Mouse (Mus musculus): Measurements from ENCODE around the gene Serpinb9b.

DNA sequence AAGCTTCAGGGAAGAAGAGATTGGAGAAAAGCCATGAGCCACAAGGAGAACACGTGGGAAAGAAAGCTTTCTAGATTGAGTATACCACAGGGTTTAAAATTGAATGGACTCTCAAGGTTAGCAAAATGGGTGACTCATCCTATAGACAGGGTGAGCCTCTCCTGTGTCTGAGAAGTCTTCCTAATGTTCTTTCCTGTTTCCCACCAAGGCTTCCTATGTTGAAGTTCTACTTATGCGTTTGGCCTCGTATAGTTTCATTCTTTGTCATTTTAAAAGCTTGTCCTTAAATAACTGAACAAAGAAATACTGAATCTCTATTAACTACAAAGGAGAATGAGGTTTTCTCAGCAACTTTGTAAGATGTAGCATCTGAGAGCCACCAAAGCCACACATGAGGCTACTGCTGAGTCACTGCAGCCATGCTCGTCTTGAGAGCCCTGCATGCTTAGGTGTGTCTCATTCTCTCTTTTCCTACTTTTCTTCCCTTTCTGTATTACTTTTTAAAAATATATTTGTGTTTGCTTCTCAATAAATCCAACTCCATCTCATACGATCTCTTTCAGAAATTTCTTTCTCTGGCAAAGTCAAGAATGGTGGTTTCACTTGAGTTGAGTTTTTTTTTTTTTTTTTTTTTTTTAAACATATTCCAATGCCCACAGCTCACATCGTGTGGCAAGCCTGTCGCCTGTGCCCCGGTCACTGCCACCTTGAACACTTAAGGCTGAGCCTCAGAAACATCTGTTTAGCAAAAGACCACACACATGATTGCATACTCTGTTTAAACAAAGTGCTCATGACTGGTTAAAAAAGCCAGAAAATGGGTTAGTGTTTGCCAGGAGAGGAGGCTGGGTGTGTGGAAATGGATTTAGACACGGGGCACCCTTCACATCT, 23.4 kb upstream of the Serpinb9b start:
- TF ChIP-seq GATA1 (IDR thresholded peaks at IDR 0.05; ENCODE audit: low read length) (no peak), TAL1 (IDR thresholded peaks at IDR 0.05; ENCODE audit: low read length) (no peak)

Measured in erythroblast, embryonic 14.5 days (primary cell).